Mouse (Mus musculus): Measurements from ENCODE around the gene Pttg1ip. TPM values are rescaled to one million over a fixed set of nuclear protein-coding genes. Genes with fewer than 3 reads are reported as not detected.

The Pttg1ip gene
- polyA plus RNA-seq, 3 experiments from 2014 or later, result 83.7 to 113 (median 112) TPM

GRCm38 (mm10) chr10:77608589-77608988 is 27.1 kb downstream of the Pttg1ip start:
- ATAC-seq, result no peak

- ATAC-seq, result no peak
Observed at GRCm38 (mm10) chr10:77610221-77610961, 28.9 kb downstream of the Pttg1ip start.

GRCm38 (mm10) chr10:77613409-77613808 is 31.9 kb downstream of the Pttg1ip start:
- no peak for ATAC-seq

- no peak for ATAC-seq
Observed at GRCm38 (mm10) chr10:77615647-77616046, 34.1 kb downstream of the Pttg1ip start.

GRCm38 (mm10) chr10:77616166-77616565 is 34.6 kb downstream of the Pttg1ip start:
- ATAC-seq, result no peak

- ATAC-seq, result no peak
Observed at GRCm38 (mm10) chr10:77616926-77617325, 35.4 kb downstream of the Pttg1ip start.

GRCm38 (mm10) chr10:77621546-77621945 is 40.0 kb downstream of the Pttg1ip start:
- ATAC-seq, result no peak

- ATAC-seq, result peak; percentile 86
Observed at GRCm38 (mm10) chr10:77622055-77622988, 40.8 kb downstream of the Pttg1ip start, which contains the start of gene Ube2g2. Ube2g2 (plus strand) TSS chr10:77622275.

- ATAC-seq, result no peak
Observed at GRCm38 (mm10) chr10:77623069-77623492, 41.6 kb downstream of the Pttg1ip start.

GRCm38 (mm10) chr10:77623639-77624400 is 42.3 kb downstream of the Pttg1ip start:
- no peak for ATAC-seq

- no peak for ATAC-seq
Observed at GRCm38 (mm10) chr10:77624570-77624995, 43.1 kb downstream of the Pttg1ip start.

- ATAC-seq, result no peak
Observed at GRCm38 (mm10) chr10:77626036-77626435, 44.5 kb downstream of the Pttg1ip start.

GRCm38 (mm10) chr10:77626591-77626990 is 45.1 kb downstream of the Pttg1ip start:
- no peak for ATAC-seq

- ATAC-seq, result peak; percentile 87
Observed at GRCm38 (mm10) chr10:77627497-77627896, 46.0 kb downstream of the Pttg1ip start.

- ATAC-seq, result no peak
Observed at GRCm38 (mm10) chr10:77629163-77629562, 47.6 kb downstream of the Pttg1ip start.

- ATAC-seq, result no peak
Observed at GRCm38 (mm10) chr10:77629970-77630369, 48.5 kb downstream of the Pttg1ip start.

- no peak for ATAC-seq
Observed at GRCm38 (mm10) chr10:77634016-77634415, 52.5 kb downstream of the Pttg1ip start.

GRCm38 (mm10) chr10:77634452-77635231 is 53.1 kb downstream of the Pttg1ip start:
- no peak for ATAC-seq

GRCm38 (mm10) chr10:77636234-77636922 is 54.9 kb downstream of the Pttg1ip start:
- no peak for ATAC-seq

GRCm38 (mm10) chr10:77638956-77639355 is 57.4 kb downstream of the Pttg1ip start:
- no peak for ATAC-seq

GRCm38 (mm10) chr10:77643160-77643559 is 61.6 kb downstream of the Pttg1ip start:
- no peak for ATAC-seq

Measured in inflammation-experienced regulatory T-cells, adult 6 months (primary cell).